Mouse (Mus musculus): Measurements from ENCODE around the gene Rtl8c.
"Not testable (repeated sequence)": the region's sequence is repeated elsewhere in the genome, so short reads cannot be mapped to it uniquely, and the experiment has no call there.

Rtl8c gene

GRCm38 (mm10) chrX:53607242-53608121, at the start of gene Rtl8c:
Gene Rtl8c (plus strand): TSS chrX:53608032.
- DNase-seq, result peak; percentile 72

- DNase-seq, result no peak
These were observed 28.5 kb upstream of the Rtl8c start for GRCm38 (mm10) chrX:53579311-53579710.

GRCm38 (mm10) chrX:53581407-53581806, 26.4 kb upstream of the Rtl8c start:
- DNase-seq, result not testable (repeated sequence)

GRCm38 (mm10) chrX:53583404-53583803, 24.4 kb upstream of the Rtl8c start:
- not testable (repeated sequence) for DNase-seq

GRCm38 (mm10) chrX:53599993-53600392, 7.8 kb upstream of the Rtl8c start:
- DNase-seq, result peak; percentile 79

GRCm38 (mm10) chrX:53606176-53606575, 1.7 kb upstream of the Rtl8c start:
- not testable (repeated sequence) for DNase-seq

GRCm38 (mm10) chrX:53608122-53608813, 436 bp downstream of the Rtl8c start:
- DNase-seq, result no peak

- not testable (repeated sequence) for DNase-seq
These were observed 1.0 kb downstream of the Rtl8c start, which contains the start of gene Gm14597 for GRCm38 (mm10) chrX:53608879-53609278. Gene Gm14597 (minus strand): TSS chrX:53608979.

GRCm38 (mm10) chrX:53610571-53610970, 2.7 kb downstream of the Rtl8c start:
- peak; percentile 89 for DNase-seq

GRCm38 (mm10) chrX:53611395-53611794, 3.6 kb downstream of the Rtl8c start:
- DNase-seq, result not testable (repeated sequence)

GRCm38 (mm10) chrX:53638107-53638506, 30.3 kb downstream of the Rtl8c start:
- not testable (repeated sequence) for DNase-seq

GRCm38 (mm10) chrX:53642604-53642979, 34.8 kb downstream of the Rtl8c start:
- DNase-seq, result not testable (repeated sequence)

- peak; percentile 93 for DNase-seq
These were observed 35.4 kb downstream of the Rtl8c start, which contains the start of gene Rtl8a for GRCm38 (mm10) chrX:53642980-53643961. Gene Rtl8a (minus strand): TSS chrX:53643682.

GRCm38 (mm10) chrX:53645885-53646284, 38.1 kb downstream of the Rtl8c start:
- DNase-seq, result peak; percentile 34

GRCm38 (mm10) chrX:53652917-53653316, 45.1 kb downstream of the Rtl8c start:
- DNase-seq, result not testable (repeated sequence)
